Mouse (Mus musculus) forebrain, embryonic 14.5 days (tissue): ENCODE results near the gene Prelid1. TPM values are rescaled to one million over a fixed set of nuclear protein-coding genes. Genes with fewer than 3 reads are reported as not detected.

Source experiments
- ATAC-seq: fragments of 200-750 bp; cut with Nextera tagmentation; 2 replicates; pipeline ENCODE4 v1.8.0; 2017; ENCODE audit warnings: mild to moderate bottlenecking, moderate library complexity
- DNase-seq: peaks from one replicate; pipeline ENCODE4 v3.0.0-alpha.2; 2015; ENCODE audit warnings: low spot score
- H3K27ac ChIP-seq: fragments of 300-500 bp; sonication (generic); 2 replicates; pipeline ENCODE4 v1.5.1; 2014; ENCODE audit warnings: low read depth, mild to moderate bottlenecking, control low read depth, low read length, moderate library complexity
- H3K27me3 ChIP-seq: fragments of 300-500 bp; sonication (generic); replicated peaks from 2 replicates; pipeline ENCODE4 v1.6.1; 2014; ENCODE audit warnings: low read length, control low read depth, mixed read lengths; ENCODE audit not compliant: control insufficient read depth, insufficient read depth
- H3K36me3 ChIP-seq: fragments of 300-500 bp; sonication (generic); 2 replicates; pipeline ENCODE4 v1.6.1; 2014; ENCODE audit warnings: low read length, control low read depth; ENCODE audit not compliant: control insufficient read depth, insufficient read depth
- H3K4me1 ChIP-seq: fragments of 300-500 bp; sonication (generic); 2 replicates; pipeline ENCODE4 v1.6.1; 2014; ENCODE audit warnings: antibody characterized with exemption, low read length, control low read depth; ENCODE audit not compliant: control insufficient read depth, insufficient read depth
- H3K4me2 ChIP-seq: fragments of 300-500 bp; sonication (generic); 2 replicates; pipeline ENCODE4 v1.6.1; 2014; ENCODE audit warnings: mild to moderate bottlenecking, control low read depth, low read length
- H3K4me3 ChIP-seq: fragments of 300-500 bp; sonication (generic); 2 replicates; pipeline ENCODE4 v1.5.1; 2014; ENCODE audit warnings: low read depth, low read length, control low read depth
- H3K9ac ChIP-seq: fragments of 300-500 bp; sonication (generic); 2 replicates; pipeline ENCODE4 v1.6.1; 2014; ENCODE audit warnings: mild to moderate bottlenecking, low read length, control low read depth, moderate library complexity
- H3K9me3 ChIP-seq: fragments of 300-500 bp; sonication (generic); replicated peaks from 2 replicates; pipeline ENCODE4 v1.6.1; 2016; ENCODE audit warnings: low read length, control low read depth, mixed read lengths; ENCODE audit not compliant: control insufficient read depth
- WGBS: fragments of 180-500 bp; shearing (Covaris S2); extraction: QIAGEN DNeasy Blood & Tissue Kit; methylation state at CpG from one replicate; pipeline ENCODE4 v1.1.7; 2014; 5-methylcytosine and 5-hydroxymethylcytosine counted together
- polyA plus RNA-seq: library from polyadenylated mRNA; unstranded; fragments of >200 nt; fragmentation: Nextera tagmentation; extraction: Ambion mirVana; gene quantifications from 2 replicates; pipeline ENCODE4 v1.2.1, GENCODE M21; 2014

Gene Prelid1
- polyA plus RNA-seq, 1 experiment from 2014 or later: 415 TPM

- no peak overlapping the region for H3K9ac ChIP-seq
- H3K4me1 ChIP-seq: no peaks in the 10 kb centered on the region
- H3K9me3 ChIP-seq: no peaks in the 10 kb centered on the region
- 0 out of 2 replicates have a peak, but pooled peaks cover 2% of the 10 kb centered on the region for H3K27me3 ChIP-seq
- DNase-seq (no peak), ATAC-seq (no peak)
- no peak overlapping the region for H3K4me2 ChIP-seq
- WGBS: 71% methylated on average over 3 of the region's 3 CpGs
- H3K4me3 ChIP-seq: no peak overlapping the region
- no peak overlapping the region for H3K27ac ChIP-seq
- H3K36me3 ChIP-seq: no peaks in the 10 kb centered on the region
Measured at GRCm38 (mm10) chr13:55370234-55370633, 49.9 kb downstream of the Prelid1 start.

GRCm38 (mm10) chr13:55371007-55371681 lies 50.8 kb downstream of the Prelid1 start:
- Histone ChIP-seq H3K9ac (no peak overlapping the region), H3K9me3 (no peaks in the 10 kb centered on the region)
- WGBS: 79% methylated on average over 8 of the region's 8 CpGs

GRCm38 (mm10) chr13:55371740-55372139 lies 51.4 kb downstream of the Prelid1 start:
- DNase-seq: no peak

More at GRCm38 (mm10) chr13:55371007-55371681, 50.8 kb downstream of the Prelid1 start:
- no peak for ATAC-seq
- no peak for DNase-seq
- no peaks in the 10 kb centered on the region for H3K4me1 ChIP-seq
- no peaks in the 10 kb centered on the region for H3K36me3 ChIP-seq
- no peak overlapping the region for H3K4me3 ChIP-seq
- no peak overlapping the region for H3K4me2 ChIP-seq
- no peak overlapping the region for H3K27ac ChIP-seq
- H3K27me3 ChIP-seq: 0 out of 2 replicates have a peak, but pooled peaks cover 6% of the 10 kb centered on the region

GRCm38 (mm10) chr13:55374206-55374924 lies 54.1 kb downstream of the Prelid1 start:
- Histone ChIP-seq H3K36me3 (no peaks in the 10 kb centered on the region), H3K9ac (no peak overlapping the region), H3K27ac (no peak overlapping the region), H3K4me1 (no peaks in the 10 kb centered on the region), H3K4me3 (no peak overlapping the region), H3K27me3 (peaks cover 20% of the 10 kb centered on the region), H3K4me2 (no peak overlapping the region), H3K9me3 (no peaks in the 10 kb centered on the region)
- no peak for DNase-seq
- 70% methylated on average over 6 of the region's 6 CpGs for WGBS
- no peak for ATAC-seq

More at GRCm38 (mm10) chr13:55371740-55372139, 51.4 kb downstream of the Prelid1 start:
- WGBS: 52% methylated on average over 4 of the region's 5 CpGs
- H3K4me3 ChIP-seq: no peak overlapping the region
- no peak for ATAC-seq
- H3K4me2 ChIP-seq: no peak overlapping the region
- 0 out of 2 replicates have a peak, but pooled peaks cover 6% of the 10 kb centered on the region for H3K27me3 ChIP-seq
- no peak overlapping the region for H3K9ac ChIP-seq
- no peaks in the 10 kb centered on the region for H3K9me3 ChIP-seq
- H3K4me1 ChIP-seq: no peaks in the 10 kb centered on the region
- no peaks in the 10 kb centered on the region for H3K36me3 ChIP-seq
- no peak overlapping the region for H3K27ac ChIP-seq

Other genes with a start within 250 kb of the Prelid1 start
- 20.7 and 23.5 TPM in 2 replicates for gene Uimc1, start 220.2 kb upstream of the Prelid1 start, polyA plus RNA-seq
- gene Zfp346, start 215.2 kb upstream of the Prelid1 start, polyA plus RNA-seq: 20.3 and 20.8 TPM in 2 replicates
- not detected in 2 replicates for gene Gm17617, start 187.0 kb upstream of the Prelid1 start, polyA plus RNA-seq
- gene Fgfr4, start 167.9 kb upstream of the Prelid1 start, polyA plus RNA-seq: 0.30 and 1.1 TPM in 2 replicates
- gene Nsd1, start 110.7 kb upstream of the Prelid1 start, polyA plus RNA-seq: 52.3 and 61.1 TPM in 2 replicates
- 94.2 and 104 TPM in 2 replicates for gene Rab24, start 1.4 kb downstream of the Prelid1 start, polyA plus RNA-seq
- 33.2 and 37.1 TPM in 2 replicates for gene Mxd3, start 9.3 kb downstream of the Prelid1 start, polyA plus RNA-seq
- 45.0 and 52.0 TPM in 2 replicates for gene Lman2, start 42.3 kb downstream of the Prelid1 start, polyA plus RNA-seq
- gene Rgs14, start 49.2 kb downstream of the Prelid1 start, polyA plus RNA-seq: 0.66 and 0.75 TPM in 2 replicates
- gene Slc34a1, start 77.7 kb downstream of the Prelid1 start, polyA plus RNA-seq: not detected in 2 replicates
- 0.71 and 1.0 TPM in 2 replicates for gene Pfn3, start 94.7 kb downstream of the Prelid1 start, polyA plus RNA-seq
- not detected in 2 replicates for gene F12, start 106.3 kb downstream of the Prelid1 start, polyA plus RNA-seq
- 25.0 and 28.9 TPM in 2 replicates for gene Grk6, start 124.6 kb downstream of the Prelid1 start, polyA plus RNA-seq
- 6.7 and 7.4 TPM in 2 replicates for gene Prr7, start 143.8 kb downstream of the Prelid1 start, polyA plus RNA-seq
- gene Dbn1, start 167.6 kb downstream of the Prelid1 start, polyA plus RNA-seq: 396 and 523 TPM in 2 replicates
- gene Pdlim7, start 193.2 kb downstream of the Prelid1 start, polyA plus RNA-seq: 124 and 127 TPM in 2 replicates
- gene Dok3, start 208.8 kb downstream of the Prelid1 start, polyA plus RNA-seq: 1.4 and 2.9 TPM in 2 replicates
- gene Ddx41, start 216.2 kb downstream of the Prelid1 start, polyA plus RNA-seq: 72.0 and 75.7 TPM in 2 replicates